Mouse (Mus musculus) heart, postnatal 4 days (tissue): ENCODE data around the gene Itsn1. TPM values are rescaled to one million over a fixed set of nuclear protein-coding genes. Genes with fewer than 3 reads are reported as not detected.
A peak's percentile ranks its signal among the peaks of the same experiment; 100 is the strongest.

Experiments
- DNase-seq: peaks from one replicate; pipeline ENCODE4 v3.0.0; 2021
- total RNA-seq, 2 experiments: library from RNA; stranded (reverse); gene quantifications; 2 replicates each; pipeline ENCODE4 v1.2.3; 2021

Itsn1 gene
- total RNA-seq, 2 experiments from 2014 or later, result 37.9 to 50.7 TPM

GRCm38 (mm10) chr16:91732816-91733215 lies 3.7 kb downstream of the Itsn1 start:
- no peak for DNase-seq

- DNase-seq, result no peak
Measured at GRCm38 (mm10) chr16:91734771-91735170, 5.7 kb downstream of the Itsn1 start.

GRCm38 (mm10) chr16:91736046-91736816 lies 7.2 kb downstream of the Itsn1 start:
- no peak for DNase-seq

GRCm38 (mm10) chr16:91738505-91738904 lies 9.4 kb downstream of the Itsn1 start:
- no peak for DNase-seq

GRCm38 (mm10) chr16:91740184-91740917 lies 11.3 kb downstream of the Itsn1 start:
- DNase-seq, result no peak

GRCm38 (mm10) chr16:91740918-91741255 lies 11.8 kb downstream of the Itsn1 start:
- DNase-seq, result no peak

GRCm38 (mm10) chr16:91743055-91743454 lies 14.0 kb downstream of the Itsn1 start:
- no peak for DNase-seq

GRCm38 (mm10) chr16:91746101-91746950 lies 17.2 kb downstream of the Itsn1 start:
- DNase-seq, result peak; percentile 64

GRCm38 (mm10) chr16:91747567-91747966 lies 18.5 kb downstream of the Itsn1 start:
- DNase-seq, result no peak

- no peak for DNase-seq
Measured at GRCm38 (mm10) chr16:91751644-91752385, 22.7 kb downstream of the Itsn1 start.

- no peak for DNase-seq
Measured at GRCm38 (mm10) chr16:91753611-91754010, 24.5 kb downstream of the Itsn1 start.

- DNase-seq, result no peak
Measured at GRCm38 (mm10) chr16:91754957-91755356, 25.9 kb downstream of the Itsn1 start.

- no peak for DNase-seq
Measured at GRCm38 (mm10) chr16:91761202-91761601, 32.1 kb downstream of the Itsn1 start.

- no peak for DNase-seq
Measured at GRCm38 (mm10) chr16:91761761-91762160, 32.7 kb downstream of the Itsn1 start.

- no peak for DNase-seq
Measured at GRCm38 (mm10) chr16:91762476-91762875, 33.4 kb downstream of the Itsn1 start.

- no peak for DNase-seq
Measured at GRCm38 (mm10) chr16:91763975-91764374, 34.9 kb downstream of the Itsn1 start.

- no peak for DNase-seq
Measured at GRCm38 (mm10) chr16:91764414-91764813, 35.3 kb downstream of the Itsn1 start.

GRCm38 (mm10) chr16:91765121-91765815 lies 36.2 kb downstream of the Itsn1 start:
- DNase-seq, result no peak

GRCm38 (mm10) chr16:91765816-91766210 lies 36.7 kb downstream of the Itsn1 start:
- DNase-seq, result no peak

- no peak for DNase-seq
Measured at GRCm38 (mm10) chr16:91767165-91767701, 38.2 kb downstream of the Itsn1 start.

- no peak for DNase-seq
Measured at GRCm38 (mm10) chr16:91768586-91768985, 39.5 kb downstream of the Itsn1 start.
